Mouse (Mus musculus) kidney, adult 10 weeks (tissue): ENCODE data around the gene Gm10375. TPM values are rescaled to one million over a fixed set of nuclear protein-coding genes. Genes with fewer than 3 reads are reported as not detected.

Experiments used
- polyA plus RNA-seq: library from polyadenylated mRNA; stranded (reverse); fragments of 350-450 nt; fragmentation: Illumina TruSeq; extraction: RNeasy Lipid Tissue Mini Kit (QIAGEN cat#74804); gene quantifications from one replicate; pipeline ENCODE4 v1.2.3, GENCODE M21; 2014; ENCODE audit warnings: low read depth, low replicate concordance

Gene Gm10375
- polyA plus RNA-seq: not detected

GRCm38 (mm10) chr14:43607913-43608312 is at the start of gene Gm10375:
TSS of gene Gm10375 (minus strand) at chr14:43608013.

GRCm38 (mm10) chr14:43579046-43579445 is 28.8 kb downstream of the Gm10375 start, which contains the start of gene Gm17654:
TSS of gene Gm17654 (minus strand) at chr14:43579146.

Other genes starting within 250 kb of the Gm10375 start
- gene Gm8138, start 191.7 kb downstream of the Gm10375 start, polyA plus RNA-seq: 0.32 TPM
- 1.5 TPM for gene Gm5799, start 64.4 kb downstream of the Gm10375 start, polyA plus RNA-seq
- not detected for gene Gm17654, start 28.9 kb downstream of the Gm10375 start, polyA plus RNA-seq
- not detected for gene Gm8165, start 69.2 kb upstream of the Gm10375 start, polyA plus RNA-seq
- gene Gm7324, start 89.8 kb upstream of the Gm10375 start, polyA plus RNA-seq: 2.6 TPM
- not detected for gene Gm16506, start 119.5 kb upstream of the Gm10375 start, polyA plus RNA-seq
- not detected for gene Gm6526, start 139.9 kb upstream of the Gm10375 start, polyA plus RNA-seq
- gene Gm8180, start 176.7 kb upstream of the Gm10375 start, polyA plus RNA-seq: not detected